Mouse (Mus musculus) ES-E14 (cell line): ENCODE data around the gene Crlf1. TPM values are rescaled to one million over a fixed set of nuclear protein-coding genes. Genes with fewer than 3 reads are reported as not detected.

Experiments
- DNase-seq: peaks from one replicate; pipeline ENCODE4 v3.0.0-alpha.2; 2013; ENCODE audit warnings: low read depth, low spot score
- H3K27ac ChIP-seq: 2 replicates; pipeline ENCODE4 v1.5.1; 2012; ENCODE audit warnings: low read depth, mild to moderate bottlenecking, low read length, moderate library complexity, mixed read lengths; ENCODE audit not compliant: poor library complexity, insufficient read depth, severe bottlenecking
- H3K36me3 ChIP-seq: 2 replicates; pipeline ENCODE4 v1.6.1; 2012; ENCODE audit warnings: mild to moderate bottlenecking, low read length, moderate library complexity, mixed read lengths; ENCODE audit not compliant: control insufficient read depth, poor library complexity, insufficient read depth, severe bottlenecking
- H3K4me1 ChIP-seq, 2 experiments: fragments of 150-350 bp in 1 of 2; sonication (generic) in 1 of 2; 2 replicates each; pipeline ENCODE4 v1.6.1; 2012; ENCODE audit warnings: low read length in 2 of 2, mild to moderate bottlenecking in 1 of 2, mixed read lengths in 1 of 2; ENCODE audit not compliant: control insufficient read depth in 2 of 2, insufficient read depth in 2 of 2, poor library complexity in 1 of 2
- H3K4me3 ChIP-seq, 2 experiments: fragments of 150-350 bp in 1 of 2; sonication (generic) in 1 of 2; 2 replicates each; pipeline ENCODE4 v1.5.1; 2012; ENCODE audit warnings: low read length in 2 of 2, low read depth in 1 of 2, mild to moderate bottlenecking in 1 of 2, mixed read lengths in 1 of 2; ENCODE audit not compliant: insufficient read depth in 1 of 2, poor library complexity in 1 of 2, severe bottlenecking in 1 of 2
- H3K9ac ChIP-seq: 2 replicates; pipeline ENCODE4 v1.6.1; 2012; ENCODE audit warnings: low read depth, mild to moderate bottlenecking, low read length, mixed read lengths; ENCODE audit not compliant: poor library complexity, insufficient read depth, severe bottlenecking
- H3K9me3 ChIP-seq: fragments of 150-350 bp; sonication (generic); 2 replicates; pipeline ENCODE4 v1.6.1; 2012; ENCODE audit warnings: low read depth, mild to moderate bottlenecking, low read length; ENCODE audit not compliant: control insufficient read depth, insufficient read depth
- CHD2 ChIP-seq: IDR thresholded peaks from 2 replicates; pipeline ENCODE4 v1.6.1; 2014; ENCODE audit warnings: mild to moderate bottlenecking, low read depth, low read length, inconsistent platforms
- HCFC1 ChIP-seq: IDR thresholded peaks from 2 replicates; pipeline ENCODE4 v1.6.1; 2012; ENCODE audit warnings: low read length, inconsistent platforms, borderline replicate concordance; ENCODE audit not compliant: insufficient read depth
- MAFK ChIP-seq: IDR thresholded peaks from 2 replicates; pipeline ENCODE4 v1.6.1; 2014; ENCODE audit warnings: mild to moderate bottlenecking, low read depth, low read length, inconsistent platforms; ENCODE audit not compliant: insufficient read depth
- ZC3H11A ChIP-seq: IDR thresholded peaks from 2 replicates; pipeline ENCODE4 v1.6.1; 2012; ENCODE audit warnings: low read depth, mild to moderate bottlenecking, inconsistent platforms, low read length, borderline replicate concordance
- ZNF384 ChIP-seq: IDR thresholded peaks from 2 replicates; pipeline ENCODE4 v1.6.1; 2012; ENCODE audit warnings: low read depth, low read length, inconsistent platforms
- in situ Hi-C, 2 experiments: fragments of 600-800 bp; cut with MboI; formaldehyde crosslinking; loops; one replicate each; pipeline ENCODE4 v1.15.1; 2025; ENCODE audit warnings: low sequenced_read_pairs in 2 of 2, inconsistent platforms in 1 of 2; ENCODE audit not compliant: unreplicated experiment in 2 of 2
- total RNA-seq: library from RNA; depleted of rRNA; stranded (reverse); fragments of 300-350 nt; gene quantifications from 2 replicates; pipeline ENCODE4 v1.2.3, GENCODE M21; 2012

Gene Crlf1
- total RNA-seq, 1 experiment: 29.3 TPM

GRCm38 (mm10) chr8:70458462-70458861, 34.5 kb upstream of the Crlf1 start:
- Histone ChIP-seq H3K9ac (no peak overlapping the region), H3K36me3 (no peaks in the 10 kb centered on the region; the same call in 1 of the 2 replicates), H3K27ac (no peak overlapping the region), H3K4me1 (no peaks in the 10 kb centered on the region), H3K9me3 (no peaks in the 10 kb centered on the region), H3K4me3 (no peak overlapping the region)
- in situ Hi-C loops: no loop called here
- DNase-seq: no peak
- TF ChIP-seq HCFC1 (no peak), ZC3H11A (no peak), CHD2 (no peak), ZNF384 (no peak), MAFK (no peak)

- no peaks in the 10 kb centered on the region for H3K4me1 ChIP-seq
- no peak for DNase-seq
- TF ChIP-seq ZC3H11A (no peak), CHD2 (no peak), ZNF384 (no peak), HCFC1 (no peak), MAFK (no peak)
- no peak overlapping the region for H3K4me3 ChIP-seq
- H3K9me3 ChIP-seq: no peaks in the 10 kb centered on the region
- in situ Hi-C loops: no loop called here
- H3K27ac ChIP-seq: no peak overlapping the region
- H3K36me3 ChIP-seq: no peaks in the 10 kb centered on the region; the same call in 1 of the 2 replicates
- no peak overlapping the region for H3K9ac ChIP-seq
Observed at GRCm38 (mm10) chr8:70459636-70460035, 33.3 kb upstream of the Crlf1 start.

- H3K27ac ChIP-seq: no peak overlapping the region
- H3K4me3 ChIP-seq: no peak overlapping the region
- H3K36me3 ChIP-seq: no peaks in the 10 kb centered on the region; the same call in 1 of the 2 replicates
- H3K9me3 ChIP-seq: no peaks in the 10 kb centered on the region
- in situ Hi-C loops: no loop called here
- no peaks in the 10 kb centered on the region for H3K4me1 ChIP-seq
- no peak for TF ChIP-seq CHD2
- TF ChIP-seq MAFK: no peak
- no peak for TF ChIP-seq ZC3H11A
- TF ChIP-seq HCFC1: no peak
- no peak for TF ChIP-seq ZNF384
- no peak for DNase-seq
- no peak overlapping the region for H3K9ac ChIP-seq
Observed at GRCm38 (mm10) chr8:70460199-70460598, 32.8 kb upstream of the Crlf1 start.

- no peaks in the 10 kb centered on the region; the same call in 1 of the 2 replicates for H3K36me3 ChIP-seq
- in situ Hi-C loops: no loop called here
- H3K27ac ChIP-seq: no peak overlapping the region
- DNase-seq: no peak
- H3K9me3 ChIP-seq: no peaks in the 10 kb centered on the region
- TF ChIP-seq MAFK (no peak), HCFC1 (no peak), CHD2 (no peak), ZC3H11A (no peak), ZNF384 (no peak)
- H3K4me3 ChIP-seq: no peak overlapping the region
- H3K4me1 ChIP-seq: no peaks in the 10 kb centered on the region
- H3K9ac ChIP-seq: no peak overlapping the region
Observed at GRCm38 (mm10) chr8:70460606-70461005, 32.4 kb upstream of the Crlf1 start.
